Mouse (Mus musculus) forebrain, embryonic 12.5 days (tissue): ENCODE measurements around the gene Txn2. TPM values are rescaled to one million over a fixed set of nuclear protein-coding genes. Genes with fewer than 3 reads are reported as not detected.

Experiments
- ATAC-seq: fragments of 200-750 bp; cut with Nextera tagmentation; 2 replicates; pipeline ENCODE4 v1.8.0; 2017; ENCODE audit warnings: moderate TSS enrichment; ENCODE audit not compliant: low FRiP score
- H3K27ac ChIP-seq: fragments of 300-500 bp; sonication (generic); 2 replicates; pipeline ENCODE4 v1.5.1; 2016; ENCODE audit warnings: mild to moderate bottlenecking
- H3K27me3 ChIP-seq: fragments of 300-500 bp; sonication (generic); 2 replicates; pipeline ENCODE4 v1.6.1; 2016; ENCODE audit warnings: mild to moderate bottlenecking
- H3K36me3 ChIP-seq: fragments of 300-500 bp; sonication (generic); replicated peaks from 2 replicates; pipeline ENCODE4 v1.6.1; 2016; ENCODE audit warnings: mild to moderate bottlenecking
- H3K4me1 ChIP-seq: fragments of 300-500 bp; sonication (generic); 2 replicates; pipeline ENCODE4 v1.6.1; 2016
- H3K4me2 ChIP-seq: fragments of 300-500 bp; sonication (generic); 2 replicates; pipeline ENCODE4 v1.6.1; 2016; ENCODE audit warnings: mild to moderate bottlenecking, moderate library complexity
- H3K4me3 ChIP-seq: fragments of 300-500 bp; sonication (generic); replicated peaks from 2 replicates; pipeline ENCODE4 v1.5.1; 2016; ENCODE audit warnings: mild to moderate bottlenecking
- H3K9ac ChIP-seq: fragments of 300-500 bp; sonication (generic); 2 replicates; pipeline ENCODE4 v1.6.1; 2016; ENCODE audit warnings: mild to moderate bottlenecking
- H3K9me3 ChIP-seq: fragments of 300-500 bp; sonication (generic); 2 replicates; pipeline ENCODE4 v1.6.1; 2016
- whole genome bisulfite sequencing: fragments of 180-500 bp; shearing (Covaris S2); methylation state at CpG from one replicate; pipeline ENCODE4 v1.1.7; 2016; 5-methylcytosine and 5-hydroxymethylcytosine counted together
- polyA plus RNA-seq: library from polyadenylated mRNA; unstranded; fragments of >200 nt; fragmentation: Nextera tagmentation; extraction: Ambion mirVana; gene quantifications from 2 replicates; pipeline ENCODE4 v1.2.1, GENCODE M21; 2016

Gene Txn2
- polyA plus RNA-seq, result 203 and 210 TPM in 2 replicates

DNA sequence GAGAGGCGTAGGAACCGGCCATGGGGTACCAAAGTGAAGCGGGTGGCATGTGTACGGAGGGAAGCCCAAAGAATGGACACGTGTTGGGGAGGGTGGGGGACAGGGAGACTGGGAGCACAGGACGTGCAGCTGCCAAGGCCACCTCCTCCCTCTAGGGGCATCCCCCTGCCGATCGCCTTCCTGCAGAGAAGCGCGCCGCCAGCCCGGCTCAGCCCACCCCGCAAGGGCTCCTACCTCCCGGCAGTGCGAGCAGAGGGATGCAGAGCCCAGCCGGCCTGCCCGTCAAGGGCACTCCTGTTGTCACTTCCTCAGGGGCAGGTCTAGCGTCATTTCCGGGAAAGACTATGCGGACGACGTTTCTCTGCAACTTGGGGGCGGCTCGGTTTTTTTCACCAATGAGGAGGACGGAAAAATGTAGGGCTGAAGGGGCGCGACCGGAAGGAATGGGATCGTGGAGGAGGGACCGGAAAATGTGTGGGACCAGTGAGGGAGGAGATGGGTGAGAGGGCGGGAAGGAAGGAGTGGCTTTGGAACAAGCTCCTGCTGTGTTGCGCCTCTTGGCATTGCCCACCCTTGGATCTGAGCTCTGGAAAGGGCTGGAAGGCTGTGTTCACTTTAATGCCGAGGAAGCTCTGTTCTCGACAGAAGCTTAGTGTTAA lies at the start of gene Txn2:
Gene Txn2, minus strand, starts transcription at position 334 of the 659 bp plus-strand sequence.
- Histone ChIP-seq H3K27me3 (0 out of 2 replicates have a peak, but pooled peaks cover 3% of the 10 kb centered on the region), H3K9ac (peak within 1 kb of the TSS; percentile 73), H3K4me3 (peak within 1 kb of the TSS; percentile 78), H3K9me3 (no peaks in the 10 kb centered on the region), H3K27ac (peak within 1 kb of the TSS; percentile 93), H3K4me2 (peak within 1 kb of the TSS; percentile 84), H3K4me1 (peaks cover 21% of the 10 kb centered on the region), H3K36me3 (peaks cover 27% of the 10 kb centered on the region)
- whole genome bisulfite sequencing, result under 1% methylated on average over 33 of the region's 34 CpGs
- ATAC-seq, result peak; percentile 97

- Histone ChIP-seq H3K9ac (no peak overlapping the region), H3K9me3 (no peaks in the 10 kb centered on the region), H3K4me1 (no peaks in the 10 kb centered on the region), H3K27me3 (peaks cover 21% of the 10 kb centered on the region), H3K4me3 (no peak overlapping the region), H3K27ac (no peak overlapping the region), H3K36me3 (no peaks in the 10 kb centered on the region), H3K4me2 (no peak overlapping the region)
- WGBS, result 63% methylated on average over 3 of the region's 3 CpGs
- no peak for ATAC-seq
These were observed 48.9 kb upstream of the Txn2 start for GRCm38 (mm10) chr15:77977663-77978062.

- ATAC-seq, result no peak
- WGBS, result 75% methylated on average over 6 of the region's 6 CpGs
- no peak overlapping the region for H3K4me3 ChIP-seq
These were observed 45.5 kb upstream of the Txn2 start for GRCm38 (mm10) chr15:77974165-77974841.

DNA sequence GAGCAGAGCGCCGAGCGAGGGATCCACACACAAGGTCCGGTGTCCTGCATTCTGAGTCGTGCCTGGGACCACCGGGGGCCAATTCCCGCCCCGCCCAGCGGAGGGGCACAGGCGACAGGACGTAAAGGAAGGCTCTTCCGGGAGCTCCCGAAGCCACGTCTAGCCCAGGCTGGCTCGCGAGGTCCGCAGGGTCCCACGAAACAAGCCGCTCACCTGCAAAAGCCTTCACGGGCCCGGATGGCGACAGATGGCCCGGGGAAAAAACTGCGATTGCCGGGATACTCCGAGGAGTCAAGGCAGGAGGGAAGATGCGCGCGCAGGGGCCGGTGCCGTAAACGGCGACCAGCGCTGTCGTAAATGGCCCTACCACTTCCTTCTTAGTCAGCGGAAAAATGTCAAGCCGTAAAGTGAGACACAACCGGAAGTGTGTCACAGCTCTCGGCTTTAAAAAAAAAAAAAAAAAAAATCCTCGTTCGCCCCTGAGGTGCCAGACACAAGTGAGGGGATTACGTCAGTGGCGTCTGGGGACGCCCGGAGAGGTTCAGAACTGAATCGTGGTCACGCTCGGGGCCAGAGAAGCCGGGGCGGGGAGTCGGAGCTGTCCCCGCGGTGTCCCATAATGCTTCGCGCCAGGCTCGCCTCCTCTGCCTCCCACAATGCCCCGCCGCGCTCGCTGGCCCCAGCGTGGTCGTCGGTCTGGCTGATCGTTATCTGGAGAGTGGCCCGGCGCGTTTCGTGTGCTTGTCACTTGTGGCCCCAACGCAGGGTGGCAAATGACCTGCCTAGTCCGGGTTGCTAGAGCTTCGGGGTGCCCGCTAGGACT lies 41.9 kb upstream of the Txn2 start, which contains the start of gene Eif3d:
Gene Eif3d, minus strand, starts transcription at position 344 of the 823 bp plus-strand sequence.
- Histone ChIP-seq H3K4me1 (peaks cover 23% of the 10 kb centered on the region), H3K27ac (peak within 1 kb of the TSS; percentile 99), H3K27me3 (0 out of 2 replicates have a peak, but pooled peaks cover 3% of the 10 kb centered on the region), H3K9ac (peak within 1 kb of the TSS; percentile 97), H3K36me3 (peaks cover 31% of the 10 kb centered on the region), H3K9me3 (no peaks in the 10 kb centered on the region), H3K4me2 (peak within 1 kb of the TSS; percentile 95), H3K4me3 (peak within 1 kb of the TSS; percentile 92)
- ATAC-seq, result peak; percentile 91
- WGBS, result under 1% methylated on average over 72 of the region's 72 CpGs

More at GRCm38 (mm10) chr15:77974165-77974841, 45.5 kb upstream of the Txn2 start:
- Histone ChIP-seq H3K4me1 (peaks cover 15% of the 10 kb centered on the region), H3K9ac (no peak overlapping the region), H3K9me3 (no peaks in the 10 kb centered on the region), H3K27ac (no peak overlapping the region), H3K27me3 (peaks cover 6% of the 10 kb centered on the region; the same call in 1 of the 2 replicates), H3K36me3 (no peaks in the 10 kb centered on the region), H3K4me2 (no peak overlapping the region)

- Histone ChIP-seq H3K9me3 (no peaks in the 10 kb centered on the region), H3K27me3 (0 out of 2 replicates have a peak, but pooled peaks cover 3% of the 10 kb centered on the region), H3K4me1 (peaks cover 23% of the 10 kb centered on the region), H3K4me3 (peak overlapping the region; percentile 92), H3K27ac (peak overlapping the region; percentile 99), H3K36me3 (peaks cover 38% of the 10 kb centered on the region), H3K4me2 (peak overlapping the region; percentile 95), H3K9ac (peak overlapping the region; percentile 97)
- ATAC-seq, result peak; percentile 18; the same call in 1 of the 2 replicates
- 4% methylated on average over 15 of the region's 15 CpGs for WGBS
These were observed 41.2 kb upstream of the Txn2 start for GRCm38 (mm10) chr15:77969940-77970469.

DNA sequence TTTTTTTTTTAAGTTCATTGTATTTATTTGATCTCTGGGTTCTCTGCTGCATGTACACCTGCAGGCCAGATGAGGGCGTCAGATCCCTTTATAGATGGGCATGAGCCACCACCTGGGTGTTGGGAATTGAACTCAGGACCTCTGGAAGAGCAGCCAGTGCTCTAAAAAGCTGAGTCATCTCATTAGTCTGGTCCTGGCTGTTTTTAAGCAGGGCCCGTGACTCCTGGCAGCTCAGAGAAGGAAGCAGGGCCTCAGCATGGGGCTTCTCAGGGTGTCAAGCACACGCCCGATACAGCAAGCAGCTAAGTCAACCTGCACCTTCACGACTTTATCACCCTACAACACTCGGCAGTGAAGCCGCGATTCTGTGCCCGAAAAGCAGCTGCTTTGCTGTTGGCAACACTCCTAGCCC lies 36.3 kb upstream of the Txn2 start:
- no peak for ATAC-seq
- Histone ChIP-seq H3K9me3 (no peaks in the 10 kb centered on the region), H3K4me2 (no peak overlapping the region), H3K27ac (no peak overlapping the region), H3K27me3 (no peaks in the 10 kb centered on the region), H3K36me3 (peaks cover 86% of the 10 kb centered on the region), H3K4me1 (peaks cover 15% of the 10 kb centered on the region), H3K4me3 (no peak overlapping the region), H3K9ac (no peak overlapping the region)
- WGBS, result 86% methylated on average over 9 of the region's 9 CpGs

GRCm38 (mm10) chr15:77962447-77962846 lies 33.6 kb upstream of the Txn2 start:
- no peak overlapping the region for H3K4me2 ChIP-seq
- no peak overlapping the region for H3K9ac ChIP-seq
- H3K27me3 ChIP-seq, result 0 out of 2 replicates have a peak, but pooled peaks cover 5% of the 10 kb centered on the region
- no peak overlapping the region for H3K27ac ChIP-seq
- H3K36me3 ChIP-seq, result peaks cover 95% of the 10 kb centered on the region
- H3K9me3 ChIP-seq, result no peaks in the 10 kb centered on the region
- WGBS, result 96% methylated on average over 5 of the region's 5 CpGs
- H3K4me1 ChIP-seq, result peaks cover under 1% of the 10 kb centered on the region; the same call in 1 of the 2 replicates
- H3K4me3 ChIP-seq, result no peak overlapping the region
- no peak for ATAC-seq

DNA sequence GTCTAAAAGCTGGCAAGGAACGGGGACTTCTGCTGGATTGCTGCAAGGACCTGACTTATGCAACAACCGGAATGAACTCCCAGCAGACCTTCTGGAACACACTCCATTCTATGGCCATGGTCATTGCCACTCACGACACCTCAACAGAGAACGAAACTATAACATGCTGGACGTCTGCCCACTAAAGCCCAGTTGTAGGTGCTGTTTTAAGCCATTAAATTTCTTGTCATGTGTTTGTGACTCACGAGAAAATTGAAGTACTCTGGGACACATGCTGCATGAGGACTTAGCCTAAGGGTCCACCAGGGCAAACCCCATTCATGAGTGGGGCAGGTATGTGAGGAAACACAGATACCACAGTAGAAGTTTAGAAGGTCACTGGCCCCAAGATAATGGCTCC lies 31.9 kb upstream of the Txn2 start:
- Histone ChIP-seq H3K9me3 (no peaks in the 10 kb centered on the region), H3K4me3 (no peak overlapping the region), H3K27ac (no peak overlapping the region), H3K27me3 (peaks cover 8% of the 10 kb centered on the region; the same call in 1 of the 2 replicates), H3K9ac (no peak overlapping the region), H3K36me3 (peaks cover 77% of the 10 kb centered on the region), H3K4me1 (peaks cover 17% of the 10 kb centered on the region), H3K4me2 (no peak overlapping the region)
- WGBS, result 91% methylated on average over 6 of the region's 6 CpGs
- no peak for ATAC-seq

- Histone ChIP-seq H3K4me2 (no peak overlapping the region), H3K36me3 (peaks cover 51% of the 10 kb centered on the region)
- no peak for ATAC-seq
These were observed 29.3 kb upstream of the Txn2 start for GRCm38 (mm10) chr15:77958071-77958470.

GRCm38 (mm10) chr15:77957625-77958024 lies 28.8 kb upstream of the Txn2 start:
- Histone ChIP-seq H3K4me2 (no peak overlapping the region), H3K9me3 (no peaks in the 10 kb centered on the region), H3K4me1 (peaks cover 24% of the 10 kb centered on the region), H3K9ac (no peak overlapping the region), H3K27ac (no peak overlapping the region), H3K27me3 (peaks cover 14% of the 10 kb centered on the region), H3K4me3 (no peak overlapping the region), H3K36me3 (peaks cover 50% of the 10 kb centered on the region)
- WGBS, result 51% methylated on average over 5 of the region's 5 CpGs
- no peak for ATAC-seq

More at GRCm38 (mm10) chr15:77958071-77958470, 29.3 kb upstream of the Txn2 start:
- no peak overlapping the region for H3K9ac ChIP-seq
- no peaks in the 10 kb centered on the region for H3K9me3 ChIP-seq
- peaks cover 24% of the 10 kb centered on the region for H3K4me1 ChIP-seq
- WGBS, result 68% methylated on average over 3 of the region's 3 CpGs
- H3K27ac ChIP-seq, result no peak overlapping the region
- H3K27me3 ChIP-seq, result peaks cover 14% of the 10 kb centered on the region
- no peak overlapping the region for H3K4me3 ChIP-seq

- peaks cover 24% of the 10 kb centered on the region for H3K4me1 ChIP-seq
- peak; percentile 95 for ATAC-seq
- peak within 1 kb of the TSS; percentile 60 for H3K4me3 ChIP-seq
- under 1% methylated on average over 39 of the region's 39 CpGs for WGBS
- H3K27me3 ChIP-seq, result peaks cover 14% of the 10 kb centered on the region
- H3K36me3 ChIP-seq, result peaks cover 48% of the 10 kb centered on the region
- H3K27ac ChIP-seq, result peak within 1 kb of the TSS; percentile 66
- H3K4me2 ChIP-seq, result peak within 1 kb of the TSS; percentile 79
- no peaks in the 10 kb centered on the region for H3K9me3 ChIP-seq
- H3K9ac ChIP-seq, result peak within 1 kb of the TSS; percentile 51
These were observed 27.6 kb upstream of the Txn2 start, which contains the start of gene Foxred2 for GRCm38 (mm10) chr15:77956404-77956901. Foxred2 (minus strand) TSS chr15:77956722.
